Mouse (Mus musculus): ENCODE measurements around the gene Rere. TPM values are rescaled to one million over a fixed set of nuclear protein-coding genes. Genes with fewer than 3 reads are reported as not detected.

The Rere gene
- polyA plus RNA-seq, 1 experiment = 3.5 TPM

DNA sequence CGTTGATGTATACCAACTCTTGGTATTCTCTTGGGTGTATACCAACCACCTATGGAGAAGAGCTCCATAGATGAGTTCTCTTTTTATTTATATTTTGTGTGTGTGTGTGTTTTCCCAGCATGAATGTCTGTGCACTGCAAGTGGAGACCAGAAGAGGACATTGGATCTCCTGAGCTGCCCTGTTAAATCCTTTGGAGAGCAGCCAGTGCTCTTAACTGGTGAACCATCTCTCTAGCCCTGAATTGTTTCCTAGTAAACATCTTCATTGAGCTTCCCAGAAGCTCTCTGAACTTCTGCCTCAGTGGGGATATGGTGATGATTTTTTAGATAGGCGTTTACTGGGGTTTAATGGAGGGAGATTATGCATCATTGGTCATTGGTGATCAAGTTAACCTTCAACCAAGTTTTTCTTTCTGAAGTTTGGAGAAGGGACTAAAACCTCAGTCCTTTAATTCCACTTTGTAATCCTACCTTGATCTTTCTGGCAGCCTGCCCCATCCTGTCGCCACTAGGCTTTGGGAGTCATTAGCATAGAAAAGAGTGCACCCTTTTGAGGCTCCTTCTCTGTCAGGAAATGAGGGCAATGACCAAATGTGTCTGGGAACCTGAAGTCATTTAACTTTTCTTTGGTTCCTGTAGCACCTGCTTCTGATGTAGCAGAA, 309.3 kb downstream of the Rere start:
- Histone ChIP-seq H3K27me3 (ENCODE audit: control insufficient read depth) (no peaks in the 10 kb centered on the region), H3K4me3 (replicated peaks) (no peak overlapping the region), H3K36me3 (ENCODE audit: control insufficient read depth) (no peaks in the 10 kb centered on the region), H3K9me3 (ENCODE audit: control insufficient read depth, low read length) (no peaks in the 10 kb centered on the region), H3K4me1 (ENCODE audit: control insufficient read depth) (peaks cover 74% of the 10 kb centered on the region)
- TF ChIP-seq GATA1 (IDR thresholded peaks at IDR 0.05; ENCODE audit: low read length) = no peak
- TF ChIP-seq TAL1 (IDR thresholded peaks at IDR 0.05; ENCODE audit: low read length) = no peak

DNA sequence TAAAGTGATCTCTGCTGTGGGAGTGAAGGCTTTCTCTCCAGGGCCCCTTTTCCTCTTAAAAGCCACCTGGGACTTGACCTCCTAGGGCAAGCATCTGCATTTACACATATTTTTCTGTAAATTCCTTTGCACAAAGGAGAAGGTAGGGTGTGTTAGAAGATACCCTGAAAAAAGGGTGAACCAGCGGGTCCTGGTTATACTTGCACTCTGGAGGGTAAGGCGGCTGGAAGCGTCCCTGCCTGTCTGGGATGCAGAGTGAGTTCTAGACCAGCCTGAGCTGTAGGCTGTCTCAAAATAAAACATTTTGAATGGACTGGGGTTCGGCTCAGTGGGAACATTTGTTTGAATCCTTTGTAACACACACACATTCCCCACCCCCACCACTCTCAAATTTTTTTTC, 310.2 kb downstream of the Rere start:
- Histone ChIP-seq H3K36me3 (ENCODE audit: control insufficient read depth) (no peaks in the 10 kb centered on the region), H3K4me3 (replicated peaks) (no peak overlapping the region), H3K4me1 (ENCODE audit: control insufficient read depth) (peaks cover 66% of the 10 kb centered on the region), H3K27me3 (ENCODE audit: control insufficient read depth) (no peaks in the 10 kb centered on the region), H3K9me3 (ENCODE audit: control insufficient read depth, low read length) (no peaks in the 10 kb centered on the region)
- TF ChIP-seq GATA1 (IDR thresholded peaks at IDR 0.05; ENCODE audit: low read length) (no peak), TAL1 (IDR thresholded peaks at IDR 0.05; ENCODE audit: low read length) (no peak)

- TF ChIP-seq TAL1 (IDR thresholded peaks at IDR 0.05; ENCODE audit: low read length) (peak; percentile 30; the same call in 1 of the 3 replicates), GATA1 (IDR thresholded peaks at IDR 0.05; ENCODE audit: low read length) (no peak)
- Histone ChIP-seq H3K4me1 (ENCODE audit: control insufficient read depth) (peaks cover 61% of the 10 kb centered on the region), H3K36me3 (ENCODE audit: control insufficient read depth) (no peaks in the 10 kb centered on the region)
These were observed 310.6 kb downstream of the Rere start for GRCm38 (mm10) chr4:150592087-150592486.

GRCm38 (mm10) chr4:150593473-150594217, 312.2 kb downstream of the Rere start:
- Histone ChIP-seq H3K9me3 (ENCODE audit: control insufficient read depth, low read length) (no peaks in the 10 kb centered on the region), H3K36me3 (ENCODE audit: control insufficient read depth) (no peaks in the 10 kb centered on the region), H3K27me3 (ENCODE audit: control insufficient read depth) (no peaks in the 10 kb centered on the region), H3K4me3 (replicated peaks) (no peak overlapping the region), H3K4me1 (ENCODE audit: control insufficient read depth) (peaks cover 48% of the 10 kb centered on the region)
- TF ChIP-seq TAL1 (IDR thresholded peaks at IDR 0.05; ENCODE audit: low read length) = no peak
- TF ChIP-seq GATA1 (IDR thresholded peaks at IDR 0.05; ENCODE audit: low read length) = no peak

More at GRCm38 (mm10) chr4:150592087-150592486, 310.6 kb downstream of the Rere start:
- H3K4me3 ChIP-seq (replicated peaks) = no peak overlapping the region
- H3K27me3 ChIP-seq (ENCODE audit: control insufficient read depth) = no peaks in the 10 kb centered on the region
- no peaks in the 10 kb centered on the region for H3K9me3 ChIP-seq (ENCODE audit: control insufficient read depth, low read length)

DNA sequence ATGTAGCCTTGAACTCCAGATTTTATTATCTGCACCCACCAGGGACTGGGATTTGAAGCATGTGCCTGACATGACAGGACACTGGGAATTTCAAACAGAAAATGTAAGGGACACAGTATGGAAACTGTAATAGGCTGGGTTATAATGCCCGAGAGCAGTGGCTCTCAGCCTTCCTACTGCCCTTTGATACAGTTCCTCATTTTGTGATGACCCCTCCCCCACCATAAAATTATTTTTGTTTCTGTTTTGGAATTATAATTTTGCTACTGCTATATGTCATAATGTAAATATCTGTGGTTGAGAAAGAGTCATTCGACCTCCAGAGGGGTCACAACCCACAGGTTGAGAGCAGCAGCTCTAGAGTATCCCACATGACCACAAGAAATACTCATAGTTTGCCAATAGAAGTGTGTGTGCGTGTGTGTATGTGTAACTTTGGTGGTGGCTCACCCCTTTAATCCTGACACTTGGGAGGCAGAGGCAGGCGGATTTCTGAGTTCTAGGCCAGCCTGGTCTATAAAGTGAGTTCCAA, 312.9 kb downstream of the Rere start:
- peaks cover under 1% of the 10 kb centered on the region; the same call in 1 of the 2 replicates for H3K36me3 ChIP-seq (ENCODE audit: control insufficient read depth)
- TF ChIP-seq GATA1 (IDR thresholded peaks at IDR 0.05; ENCODE audit: low read length) = no peak
- TF ChIP-seq TAL1 (IDR thresholded peaks at IDR 0.05; ENCODE audit: low read length) = no peak
- no peaks in the 10 kb centered on the region for H3K9me3 ChIP-seq (ENCODE audit: control insufficient read depth, low read length)
- H3K4me1 ChIP-seq (ENCODE audit: control insufficient read depth) = peaks cover 43% of the 10 kb centered on the region
- H3K4me3 ChIP-seq (replicated peaks) = no peak overlapping the region
- no peaks in the 10 kb centered on the region for H3K27me3 ChIP-seq (ENCODE audit: control insufficient read depth)

- TF ChIP-seq TAL1 (IDR thresholded peaks at IDR 0.05; ENCODE audit: low read length) (no peak), GATA1 (IDR thresholded peaks at IDR 0.05; ENCODE audit: low read length) (no peak)
- Histone ChIP-seq H3K4me3 (replicated peaks) (no peak overlapping the region), H3K36me3 (ENCODE audit: control insufficient read depth) (peaks cover 2% of the 10 kb centered on the region; the same call in 1 of the 2 replicates), H3K4me1 (ENCODE audit: control insufficient read depth) (peaks cover 38% of the 10 kb centered on the region), H3K27me3 (ENCODE audit: control insufficient read depth) (no peaks in the 10 kb centered on the region), H3K9me3 (ENCODE audit: control insufficient read depth, low read length) (no peaks in the 10 kb centered on the region)
These were observed 313.6 kb downstream of the Rere start for GRCm38 (mm10) chr4:150595071-150595470.

DNA sequence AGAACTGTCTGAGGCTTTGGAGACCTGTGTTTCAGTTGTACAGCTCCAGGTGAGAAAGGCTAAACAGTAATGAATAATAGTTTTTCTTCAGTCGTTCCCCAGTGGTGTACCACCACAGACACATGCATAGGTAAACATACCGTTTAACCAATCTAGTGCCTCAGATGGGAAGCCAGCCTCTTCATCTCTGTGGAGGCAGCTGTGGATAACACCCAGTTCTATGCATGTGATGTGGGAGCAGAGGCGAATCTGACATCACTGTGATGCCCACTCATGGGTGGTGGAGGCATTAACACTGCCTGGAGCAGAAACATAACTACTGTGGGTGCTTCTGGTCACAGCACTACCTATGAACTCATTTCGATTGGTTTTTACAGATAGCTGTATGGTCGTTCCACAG, 314.5 kb downstream of the Rere start:
- Histone ChIP-seq H3K36me3 (ENCODE audit: control insufficient read depth) (peaks cover 2% of the 10 kb centered on the region; the same call in 1 of the 2 replicates), H3K4me3 (replicated peaks) (no peak overlapping the region), H3K4me1 (ENCODE audit: control insufficient read depth) (peaks cover 31% of the 10 kb centered on the region), H3K27me3 (ENCODE audit: control insufficient read depth) (no peaks in the 10 kb centered on the region), H3K9me3 (ENCODE audit: control insufficient read depth, low read length) (no peaks in the 10 kb centered on the region)
- no peak for TF ChIP-seq GATA1 (IDR thresholded peaks at IDR 0.05; ENCODE audit: low read length)
- no peak for TF ChIP-seq TAL1 (IDR thresholded peaks at IDR 0.05; ENCODE audit: low read length)

DNA sequence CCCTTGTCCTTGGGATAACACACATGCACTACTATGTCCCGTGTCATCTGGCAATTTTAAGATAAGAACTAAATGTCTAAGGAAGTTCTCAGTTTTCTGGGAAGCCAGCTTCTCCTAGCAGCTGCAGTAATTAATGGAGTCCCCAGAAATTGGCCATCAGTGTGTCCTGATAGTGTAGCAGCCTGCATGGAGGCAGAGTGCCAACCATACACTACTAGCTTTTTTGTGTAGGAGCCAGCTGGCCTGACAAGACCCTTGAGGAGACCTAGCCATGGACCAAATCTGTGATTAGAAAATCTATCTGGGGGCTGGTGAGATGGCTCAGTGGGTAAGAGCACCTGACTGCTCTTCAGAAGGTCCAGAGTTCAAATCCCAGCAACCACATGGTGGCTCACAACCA, 317.2 kb downstream of the Rere start:
- H3K27me3 ChIP-seq (ENCODE audit: control insufficient read depth) = no peaks in the 10 kb centered on the region
- H3K9me3 ChIP-seq (ENCODE audit: control insufficient read depth, low read length) = no peaks in the 10 kb centered on the region
- H3K4me3 ChIP-seq (replicated peaks) = no peak overlapping the region
- peaks cover 6% of the 10 kb centered on the region for H3K4me1 ChIP-seq (ENCODE audit: control insufficient read depth)
- peaks cover 2% of the 10 kb centered on the region; the same call in 1 of the 2 replicates for H3K36me3 ChIP-seq (ENCODE audit: control insufficient read depth)
- no peak for TF ChIP-seq GATA1 (IDR thresholded peaks at IDR 0.05; ENCODE audit: low read length)
- no peak for TF ChIP-seq TAL1 (IDR thresholded peaks at IDR 0.05; ENCODE audit: low read length)

Measured in erythroblast, embryonic 14.5 days (primary cell).